Mouse (Mus musculus) leukemia stem cell, adult 10-12 weeks (primary cell): Measurements from ENCODE around the gene Gm10720. TPM values are rescaled to one million over a fixed set of nuclear protein-coding genes. Genes with fewer than 3 reads are reported as not detected.

Experiments used
- polyA plus RNA-seq: library from polyadenylated mRNA; stranded (reverse); fragments of >175 nt; gene quantifications from 2 replicates; pipeline ENCODE4 v1.2.3, GENCODE M21; 2012; ENCODE audit warnings: low replicate concordance

Gene Gm10720
- polyA plus RNA-seq: not detected in 2 replicates

GRCm38 (mm10) chr9:3015354-3015753, at the start of gene Gm10720:
TSS of gene Gm10720 (plus strand) at chr9:3015654.

GRCm38 (mm10) chr9:3000445-3000972, 14.9 kb upstream of the Gm10720 start, which contains the start of gene Gm10722:
TSS of gene Gm10722 (plus strand) at chr9:3000922.

GRCm38 (mm10) chr9:3002794-3003396, 12.6 kb upstream of the Gm10720 start, which contains the start of gene Gm11168:
TSS of gene Gm11168 (plus strand) at chr9:3003346.

GRCm38 (mm10) chr9:3012733-3013279, 2.6 kb upstream of the Gm10720 start, which contains the start of gene Gm10721:
TSS of gene Gm10721 (plus strand) at chr9:3013140.

GRCm38 (mm10) chr9:3017108-3017507, 1.7 kb downstream of the Gm10720 start, which contains the start of gene Gm10719:
TSS of gene Gm10719 (plus strand) at chr9:3017408.

GRCm38 (mm10) chr9:3023312-3023984, 8.0 kb downstream of the Gm10720 start, which contains the start of gene Gm10718:
TSS of gene Gm10718 (plus strand) at chr9:3023547.

GRCm38 (mm10) chr9:3024912-3025467, 9.5 kb downstream of the Gm10720 start, which contains the start of gene Gm10717:
TSS of gene Gm10717 (plus strand) at chr9:3025417.

GRCm38 (mm10) chr9:3034299-3034698, 18.8 kb downstream of the Gm10720 start, which contains the start of gene Gm17535:
TSS of gene Gm17535 (plus strand) at chr9:3034599.

GRCm38 (mm10) chr9:3036577-3036976, 21.1 kb downstream of the Gm10720 start, which contains the start of gene Gm10715:
TSS of gene Gm10715 (plus strand) at chr9:3036877.

Other genes with a start within 250 kb of the Gm10720 start
- 0.35 and 0.57 TPM in 2 replicates for gene Gm10722, start 14.7 kb upstream of the Gm10720 start, polyA plus RNA-seq
- 0.77 and 2.8 TPM in 2 replicates for gene Gm11168, start 12.3 kb upstream of the Gm10720 start, polyA plus RNA-seq
- gene Gm10721, start 2.5 kb upstream of the Gm10720 start, polyA plus RNA-seq: 2.4 and 8.2 TPM in 2 replicates
- 7.0 and 23.7 TPM in 2 replicates for gene Gm10719, start 1.8 kb downstream of the Gm10720 start, polyA plus RNA-seq
- 19.1 and 42.8 TPM in 2 replicates for gene Gm10718, start 7.9 kb downstream of the Gm10720 start, polyA plus RNA-seq
- gene Gm10717, start 9.8 kb downstream of the Gm10720 start, polyA plus RNA-seq: 1.6 and 6.3 TPM in 2 replicates
- 0.52 and 0.57 TPM in 2 replicates for gene Gm17535, start 18.9 kb downstream of the Gm10720 start, polyA plus RNA-seq
- 0.29 TPM in 1 of 2 replicates, not detected in the other for gene Gm10715, start 21.2 kb downstream of the Gm10720 start, polyA plus RNA-seq